Mouse (Mus musculus) lung, embryonic 15.5 days (tissue): ENCODE results near the gene Anxa11. TPM values are rescaled to one million over a fixed set of nuclear protein-coding genes. Genes with fewer than 3 reads are reported as not detected.
"Not testable (repeated sequence)": the region's sequence is repeated elsewhere in the genome, so short reads cannot be mapped to it uniquely, and the experiment has no call there.

Experiments used
- ATAC-seq: fragments of 200-750 bp; cut with Nextera tagmentation; 2 replicates; pipeline ENCODE4 v1.8.0; 2017; ENCODE audit warnings: moderate number of reproducible peaks, borderline replicate concordance; ENCODE audit not compliant: low FRiP score, low TSS enrichment; ENCODE audit errors: extremely low read depth
- H3K27ac ChIP-seq: fragments of 300-500 bp; sonication (generic); 2 replicates; pipeline ENCODE4 v1.5.1; 2015; ENCODE audit warnings: moderate library complexity, mild to moderate bottlenecking, inconsistent platforms
- H3K27me3 ChIP-seq: fragments of 300-500 bp; sonication (generic); 2 replicates; pipeline ENCODE4 v1.6.1; 2015; ENCODE audit warnings: inconsistent platforms
- H3K36me3 ChIP-seq: fragments of 300-500 bp; sonication (generic); 2 replicates; pipeline ENCODE4 v1.6.1; 2015; ENCODE audit warnings: inconsistent platforms
- H3K4me1 ChIP-seq: fragments of 300-500 bp; sonication (generic); 2 replicates; pipeline ENCODE4 v1.6.1; 2015; ENCODE audit warnings: inconsistent platforms
- H3K4me2 ChIP-seq: fragments of 300-500 bp; sonication (generic); 2 replicates; pipeline ENCODE4 v1.6.1; 2015; ENCODE audit warnings: inconsistent platforms, mild to moderate bottlenecking, moderate library complexity
- H3K4me3 ChIP-seq: fragments of 300-500 bp; sonication (generic); 2 replicates; pipeline ENCODE4 v1.5.1; 2015; ENCODE audit warnings: mild to moderate bottlenecking, inconsistent platforms
- H3K9ac ChIP-seq: fragments of 300-500 bp; sonication (generic); 2 replicates; pipeline ENCODE4 v1.6.1; 2015; ENCODE audit warnings: inconsistent platforms
- H3K9me3 ChIP-seq: fragments of 300-500 bp; sonication (generic); 2 replicates; pipeline ENCODE4 v1.6.1; 2016; ENCODE audit warnings: inconsistent platforms
- WGBS: fragments of 180-500 bp; shearing (Covaris S2); methylation state at CpG from one replicate; pipeline ENCODE4 v1.1.7; 2015; 5-methylcytosine and 5-hydroxymethylcytosine counted together
- polyA plus RNA-seq: library from polyadenylated mRNA; unstranded; fragments of >200 nt; fragmentation: Nextera tagmentation; extraction: Ambion mirVana; gene quantifications from 2 replicates; pipeline ENCODE4 v1.2.1, GENCODE M21; 2015

Gene Anxa11
- polyA plus RNA-seq, 1 experiment from 2014 or later, result 26.1 TPM

GRCm38 (mm10) chr14:25872461-25873415, 30.8 kb downstream of the Anxa11 start:
- peak; percentile 36; the same call in 1 of the 2 replicates for ATAC-seq
- Histone ChIP-seq H3K4me3 (no peak overlapping the region), H3K9me3 (no peaks in the 10 kb centered on the region), H3K9ac (no peak overlapping the region), H3K4me1 (peaks cover 26% of the 10 kb centered on the region), H3K27me3 (no peaks in the 10 kb centered on the region), H3K36me3 (no peaks in the 10 kb centered on the region), H3K27ac (peak overlapping the region; percentile 38; the same call in 1 of the 2 replicates), H3K4me2 (no peak overlapping the region)
- WGBS, result 61% methylated on average over 8 of the region's 8 CpGs

GRCm38 (mm10) chr14:25876640-25877039, 34.7 kb downstream of the Anxa11 start:
- not testable (repeated sequence) for H3K9ac ChIP-seq, H3K4me3 ChIP-seq, H3K27me3 ChIP-seq, H3K36me3 ChIP-seq, ATAC-seq, H3K4me2 ChIP-seq, H3K27ac ChIP-seq, H3K9me3 ChIP-seq
- WGBS, result no CpG with 5 or more reads among the region's 7 CpGs
- peaks cover 16% of the 10 kb centered on the region for H3K4me1 ChIP-seq

DNA sequence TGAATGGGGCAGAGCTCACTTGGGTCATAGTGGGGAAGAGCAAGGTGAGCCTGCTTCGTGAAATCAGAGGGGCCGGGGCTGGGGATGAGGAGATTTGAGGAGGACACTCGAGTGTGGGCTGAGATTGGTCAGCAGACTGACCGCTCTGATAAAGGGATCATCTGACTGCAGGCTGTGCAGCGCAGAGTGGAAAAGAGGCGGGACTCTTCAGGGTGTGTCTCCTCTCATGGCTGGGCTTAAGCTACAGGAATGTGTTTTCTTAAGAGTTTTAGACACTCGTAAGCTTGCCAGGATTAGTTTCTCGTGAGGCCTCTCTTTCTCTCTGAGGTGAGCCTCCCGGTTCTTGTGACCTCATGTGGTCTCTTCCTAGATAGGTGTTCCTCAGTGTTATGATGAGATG, 39.8 kb downstream of the Anxa11 start:
- not testable (repeated sequence) for H3K36me3 ChIP-seq, H3K9me3 ChIP-seq, H3K4me1 ChIP-seq, H3K4me3 ChIP-seq, H3K4me2 ChIP-seq, H3K27me3 ChIP-seq, ATAC-seq, H3K27ac ChIP-seq, H3K9ac ChIP-seq
- no CpG with 5 or more reads among the region's 9 CpGs for WGBS

- WGBS, result no CpG with 5 or more reads among the region's 12 CpGs
Measured at GRCm38 (mm10) chr14:25885886-25886285, 43.9 kb downstream of the Anxa11 start.

GRCm38 (mm10) chr14:25894566-25894965, 52.6 kb downstream of the Anxa11 start:
- WGBS, result no CpG with 5 or more reads among the region's 3 CpGs
- not testable (repeated sequence) for H3K36me3 ChIP-seq, H3K9me3 ChIP-seq, ATAC-seq, H3K27ac ChIP-seq, H3K9ac ChIP-seq, H3K4me2 ChIP-seq, H3K4me3 ChIP-seq, H3K27me3 ChIP-seq, H3K4me1 ChIP-seq

More at GRCm38 (mm10) chr14:25885886-25886285, 43.9 kb downstream of the Anxa11 start:
- H3K27me3 ChIP-seq, H3K4me3 ChIP-seq, H3K36me3 ChIP-seq, H3K9me3 ChIP-seq, H3K27ac ChIP-seq, H3K4me1 ChIP-seq, ATAC-seq, H3K4me2 ChIP-seq, H3K9ac ChIP-seq: not testable (repeated sequence)

DNA sequence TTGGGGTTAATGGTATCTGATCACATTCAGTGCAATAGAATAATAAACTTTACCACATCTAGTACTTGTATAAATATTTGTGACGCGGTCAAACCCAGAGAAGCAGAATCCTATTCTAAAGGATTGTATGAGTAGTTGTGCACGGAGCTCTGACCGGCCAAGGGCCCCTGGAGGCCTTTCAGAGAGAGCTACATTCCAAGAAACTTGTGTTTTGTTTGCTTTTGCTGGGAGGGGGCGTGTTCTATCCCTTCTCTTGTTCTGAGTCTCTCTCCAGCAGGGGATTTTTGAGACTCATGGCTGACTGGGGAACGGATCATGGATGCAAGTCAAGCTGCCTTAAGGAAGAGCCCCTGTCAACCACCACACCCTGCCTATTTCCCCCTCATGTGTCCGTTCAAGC, 53.7 kb downstream of the Anxa11 start:
- not testable (repeated sequence) for H3K9me3 ChIP-seq, H3K27ac ChIP-seq, H3K9ac ChIP-seq, H3K36me3 ChIP-seq, ATAC-seq, H3K27me3 ChIP-seq, H3K4me3 ChIP-seq, H3K4me2 ChIP-seq, H3K4me1 ChIP-seq
- no CpG with 5 or more reads among the region's 7 CpGs for WGBS

DNA sequence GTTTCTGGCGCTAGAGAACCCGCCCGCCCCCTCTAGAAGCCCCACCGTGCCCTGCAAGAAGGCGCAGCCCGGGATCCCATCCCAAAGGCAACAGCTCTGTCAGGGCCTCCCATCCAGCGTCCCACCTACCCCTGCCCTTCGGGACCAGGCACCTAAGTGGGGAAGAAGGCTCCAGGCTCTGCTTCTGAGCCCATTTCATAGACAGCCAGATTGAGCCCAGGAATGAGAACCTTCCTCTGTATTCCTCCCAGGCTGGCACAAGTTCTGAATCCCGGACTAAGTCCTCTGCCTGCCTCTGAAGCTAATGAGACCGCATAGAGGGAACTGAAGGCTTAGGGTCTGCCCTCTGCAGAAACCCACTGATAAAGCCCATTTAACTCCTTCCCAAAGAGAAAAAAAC, 61.0 kb downstream of the Anxa11 start, which contains the start of gene Plac9a:
Plac9a (minus strand) TSS at position 101 of the 400 bp plus-strand sequence.
- not testable (repeated sequence) for H3K4me1 ChIP-seq, H3K4me2 ChIP-seq, H3K27ac ChIP-seq, H3K36me3 ChIP-seq, ATAC-seq, H3K4me3 ChIP-seq, H3K27me3 ChIP-seq, H3K9me3 ChIP-seq, H3K9ac ChIP-seq
- no CpG with 5 or more reads among the region's 10 CpGs for WGBS

DNA sequence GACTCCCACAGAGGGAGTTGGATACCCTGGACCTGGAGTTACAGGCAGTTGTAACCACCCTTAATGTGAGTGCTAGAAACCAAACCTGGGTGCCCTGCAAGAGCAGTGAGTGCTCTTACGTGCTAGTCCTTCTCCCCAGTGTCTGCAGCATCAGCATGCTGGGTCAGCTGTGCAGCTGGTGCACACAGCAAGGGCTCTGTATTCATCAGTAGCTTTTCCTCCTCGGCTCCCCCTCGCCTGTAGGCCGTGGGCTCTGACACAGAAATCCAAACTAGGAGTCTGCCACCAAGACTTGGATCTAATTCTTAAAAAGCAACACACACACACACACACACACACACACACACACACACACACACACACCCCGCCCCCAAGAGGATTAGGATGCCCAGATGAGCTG, 63.3 kb downstream of the Anxa11 start:
- H3K36me3 ChIP-seq, ATAC-seq, H3K4me2 ChIP-seq, H3K9me3 ChIP-seq, H3K4me3 ChIP-seq, H3K27ac ChIP-seq, H3K4me1 ChIP-seq, H3K9ac ChIP-seq, H3K27me3 ChIP-seq: not testable (repeated sequence)
- WGBS, result 78% methylated on average over 1 of the region's 5 CpGs

- not testable (repeated sequence) for H3K4me2 ChIP-seq, H3K4me1 ChIP-seq, H3K9me3 ChIP-seq, H3K27ac ChIP-seq, H3K27me3 ChIP-seq, H3K9ac ChIP-seq, ATAC-seq, H3K36me3 ChIP-seq, H3K4me3 ChIP-seq
- WGBS, result no CpG with 5 or more reads among the region's 9 CpGs
Measured at GRCm38 (mm10) chr14:25907272-25907671, 65.3 kb downstream of the Anxa11 start.

DNA sequence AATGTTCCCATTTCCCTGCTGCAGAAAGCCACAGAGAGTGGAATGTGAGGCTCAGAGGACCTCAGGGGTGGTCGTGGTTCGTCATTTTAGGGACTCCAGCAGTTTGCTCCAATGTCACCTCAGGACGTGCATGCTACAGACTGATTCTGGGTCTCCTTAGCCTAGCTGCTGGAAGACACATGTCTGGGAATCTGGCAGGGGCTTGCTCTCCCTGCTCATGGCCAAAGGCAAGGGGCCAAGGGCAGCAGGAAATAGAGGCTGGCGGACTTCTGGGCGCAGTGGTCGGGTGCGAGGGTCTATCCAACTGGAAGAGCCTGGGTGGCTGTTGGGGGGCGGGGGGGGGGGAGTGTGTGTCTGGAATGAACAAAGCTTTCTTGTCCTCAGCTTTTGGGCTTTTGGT, 67.0 kb downstream of the Anxa11 start:
- ATAC-seq, result peak; percentile 31; the same call in 1 of the 2 replicates
- not testable (repeated sequence) for H3K27ac ChIP-seq, H3K9ac ChIP-seq, H3K4me2 ChIP-seq, H3K36me3 ChIP-seq, H3K4me1 ChIP-seq, H3K4me3 ChIP-seq, H3K27me3 ChIP-seq, H3K9me3 ChIP-seq
- no CpG with 5 or more reads among the region's 8 CpGs for WGBS

GRCm38 (mm10) chr14:25918427-25919170, 76.6 kb downstream of the Anxa11 start:
- H3K9me3 ChIP-seq, H3K4me1 ChIP-seq, H3K36me3 ChIP-seq, H3K27me3 ChIP-seq, H3K4me3 ChIP-seq, H3K9ac ChIP-seq, H3K4me2 ChIP-seq, H3K27ac ChIP-seq: not testable (repeated sequence)
- no CpG with 5 or more reads among the region's 5 CpGs for WGBS
- peak; percentile 72 for ATAC-seq
